15 mouse cellular contexts compared by ENCODE assay signal in genomic region chr11:17180753-17181152, GRCm38 (mm10).
"Had no signal": no experiment of that assay in that cellular context is flagged by ENCODE, and none has a peak within 500 bp of the region (broad histone marks: within the 10 kb centered on the region; RNA-seq: fewer than 3 reads in every experiment).

No protein-coding gene starts in this region.

- H3K9me3 ChIP-seq: limb, embryonic 12.5 days; liver, embryonic 13.5 days; midbrain, embryonic 12.5 days had no signal

- H3K4me3 ChIP-seq: layer of hippocampus, adult 2 months; limb, embryonic 12.5 days; liver, embryonic 13.5 days; midbrain, embryonic 12.5 days had no signal

- ATAC-seq: liver, postnatal 0 days; midbrain, embryonic 16.5 days had no signal

- H3K9ac ChIP-seq: limb, embryonic 12.5 days; liver, embryonic 13.5 days; liver, postnatal 0 days; midbrain, embryonic 12.5 days had no signal

- H3K4me2 ChIP-seq: limb, embryonic 12.5 days; liver, embryonic 13.5 days; midbrain, embryonic 12.5 days had no signal

- DNase-seq: kidney, adult 11 months; kidney, postnatal 10 days; kidney, postnatal 4 days; liver; liver, embryonic 13.5 days; liver, postnatal 0 days; right cerebral cortex, adult 18-20 months; right cerebral cortex, postnatal 25 days; thymus, adult 18-20 months; thymus, postnatal 14 days had no signal

- H3K27ac ChIP-seq: layer of hippocampus, adult 2 months; limb, embryonic 12.5 days; liver, embryonic 13.5 days; midbrain, embryonic 12.5 days; stomach, postnatal 0 days had no signal

- H3K4me1 ChIP-seq: midbrain, embryonic 12.5 days had no signal

- H3K36me3 ChIP-seq: limb, embryonic 12.5 days had no signal

- H3K27me3 ChIP-seq: limb, embryonic 12.5 days; liver, embryonic 13.5 days; midbrain, embryonic 12.5 days had no signal
